Mouse (Mus musculus) lung, adult 2 months (tissue): ENCODE measurements around the gene Neu1.

ENCODE experiments used
- CTCF ChIP-seq: fragments of 200-500 bp; IDR thresholded peaks from 2 replicates; pipeline ENCODE4 v1.5.1; 2011; ENCODE audit warnings: mild to moderate bottlenecking, low read length, control low read depth; ENCODE audit not compliant: insufficient read depth
- POLR2A ChIP-seq: fragments of 200-500 bp; IDR thresholded peaks from 2 replicates; pipeline ENCODE4 v1.6.1; 2011; ENCODE audit warnings: low read depth, mild to moderate bottlenecking, control low read depth, low read length, borderline replicate concordance; ENCODE audit errors: extremely low read depth

DNA sequence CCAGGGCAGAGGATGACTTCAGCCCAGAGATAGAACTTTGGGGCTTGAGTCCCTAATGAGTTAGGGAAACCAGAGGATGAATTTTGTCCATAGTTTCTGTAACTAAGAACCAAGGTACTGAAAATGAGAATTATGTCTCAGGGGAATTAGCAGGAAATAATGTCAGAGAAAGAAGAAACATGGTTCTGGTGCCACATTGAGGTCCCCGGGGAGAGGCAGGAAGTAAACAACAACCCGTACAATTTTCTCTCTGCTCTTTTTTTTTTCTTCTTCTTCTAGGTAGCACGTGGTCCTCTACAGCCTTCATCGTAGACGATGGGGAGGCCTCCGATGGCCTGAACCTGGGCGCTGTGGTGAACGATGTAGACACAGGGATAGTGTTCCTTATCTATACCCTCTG lies 1.2 kb downstream of the Neu1 start:
- TF ChIP-seq CTCF, result no peak
- no peak for TF ChIP-seq POLR2A
